Mouse (Mus musculus) stomach, postnatal 0 days (tissue): Measurements from ENCODE around the gene Ern1.

Source experiments
- CTCF ChIP-seq: IDR thresholded peaks from 2 replicates; pipeline ENCODE4 v1.5.1; 2016; ENCODE audit warnings: antibody characterized with exemption, low read depth, mild to moderate bottlenecking, moderate library complexity
- EP300 ChIP-seq: optimal IDR thresholded peaks from 2 replicates; pipeline ENCODE3; 2016; ENCODE audit warnings: antibody characterized with exemption

- no peak for TF ChIP-seq CTCF
- no peak for TF ChIP-seq EP300
Measured at GRCm38 (mm10) chr11:106344910-106345309, 142.7 kb downstream of the Ern1 start.
